Mouse (Mus musculus) heart, adult 8-10 months (tissue): Measurements from ENCODE around the gene Dnm3. TPM values are rescaled to one million over a fixed set of nuclear protein-coding genes. Genes with fewer than 3 reads are reported as not detected.

Experiments used
- DNase-seq: peaks from one replicate; pipeline ENCODE4 v3.0.0; 2022; ENCODE audit warnings: low spot score
- total RNA-seq, 4 experiments: library from RNA; stranded (reverse); gene quantifications; 2 replicates each; pipeline ENCODE4 v1.2.4; 2022

The Dnm3 gene
- total RNA-seq, result 1 to 10 TPM; 2.6 to 4.6 (median 4.1) TPM

DNA sequence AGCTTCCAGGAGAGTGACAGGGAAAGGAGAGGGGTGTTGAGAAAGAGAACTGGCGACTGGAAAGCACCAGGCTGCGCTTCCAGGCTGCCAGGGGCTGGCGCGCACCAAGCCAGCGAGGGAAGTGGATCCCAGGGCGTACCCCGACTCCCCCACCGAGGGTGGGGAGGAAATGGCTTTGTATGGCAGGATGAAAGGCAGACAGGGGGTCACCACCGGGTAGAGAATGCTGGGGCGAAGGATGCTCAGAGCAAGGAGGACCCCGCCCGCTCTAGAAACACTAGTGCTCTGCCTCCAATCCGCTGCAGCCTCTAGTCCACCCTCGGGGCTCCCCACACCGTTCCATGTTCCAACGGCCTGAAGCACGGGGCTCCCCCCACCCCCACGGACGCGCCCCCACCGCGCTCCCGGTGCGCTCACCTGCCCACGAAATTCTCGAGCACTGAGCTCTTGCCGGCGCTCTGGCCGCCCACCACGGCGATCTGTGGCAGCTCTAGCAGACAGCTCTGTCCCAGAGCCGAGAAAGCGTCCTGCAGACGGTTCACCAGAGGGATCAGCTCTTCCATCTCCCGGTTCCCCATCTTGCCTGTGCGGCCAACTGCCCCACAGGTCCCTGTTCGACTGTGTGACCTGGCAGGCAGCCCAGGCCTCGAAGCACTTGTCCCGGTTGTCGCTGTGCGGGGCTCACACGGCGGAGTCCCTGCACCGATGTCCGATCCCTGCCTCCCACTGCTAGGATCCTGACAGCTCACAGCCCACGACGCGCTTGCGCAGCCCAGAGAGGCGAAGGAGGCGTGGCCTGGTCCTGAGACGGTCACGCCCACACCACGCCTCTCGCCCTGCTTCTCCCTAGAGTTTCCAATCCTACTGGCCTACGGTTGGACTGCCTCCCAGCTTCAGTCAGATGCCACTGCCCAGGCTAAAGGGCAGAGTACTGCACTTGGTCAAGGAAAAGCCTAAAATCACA, at the start of gene Dnm3:
Gene Dnm3, minus strand, starts transcription at position 789 of the 964 bp plus-strand sequence.
- DNase-seq, result peak; percentile 87

DNA sequence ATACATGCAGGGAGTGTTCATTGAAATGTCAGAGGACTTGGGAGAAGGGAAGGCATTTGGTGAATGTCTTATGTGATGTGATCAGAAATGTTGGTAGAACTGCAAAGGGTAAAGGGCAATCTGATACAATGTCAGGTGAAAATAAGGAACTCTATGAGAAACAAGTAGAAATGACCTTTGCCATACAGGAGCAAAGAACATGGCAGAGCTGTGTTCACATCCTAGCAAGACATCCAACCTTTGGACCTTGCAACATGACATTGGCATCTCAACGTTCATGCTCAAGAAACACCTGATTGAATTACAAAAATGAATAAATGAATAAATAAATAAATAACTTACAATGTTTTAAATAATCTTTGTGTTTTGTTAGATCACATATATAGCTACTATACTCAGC, 37.3 kb upstream of the Dnm3 start:
- no peak for DNase-seq

DNA sequence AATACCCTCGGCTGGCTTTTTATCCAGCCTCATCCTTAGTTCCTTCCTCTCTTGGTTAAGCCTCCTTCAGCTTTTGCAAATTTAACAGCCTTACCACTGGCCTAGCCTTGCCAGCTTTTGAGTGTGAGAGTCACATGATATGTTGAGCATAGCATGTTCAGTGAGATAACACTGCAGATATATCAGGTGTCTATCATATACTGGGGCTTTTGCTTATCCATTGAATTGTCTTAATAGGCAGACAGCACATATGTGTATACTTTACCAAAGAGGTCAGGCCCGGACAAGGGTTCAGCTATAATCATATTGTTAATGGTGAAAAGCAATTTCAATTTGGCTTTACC, 32.2 kb upstream of the Dnm3 start:
- no peak for DNase-seq

DNA sequence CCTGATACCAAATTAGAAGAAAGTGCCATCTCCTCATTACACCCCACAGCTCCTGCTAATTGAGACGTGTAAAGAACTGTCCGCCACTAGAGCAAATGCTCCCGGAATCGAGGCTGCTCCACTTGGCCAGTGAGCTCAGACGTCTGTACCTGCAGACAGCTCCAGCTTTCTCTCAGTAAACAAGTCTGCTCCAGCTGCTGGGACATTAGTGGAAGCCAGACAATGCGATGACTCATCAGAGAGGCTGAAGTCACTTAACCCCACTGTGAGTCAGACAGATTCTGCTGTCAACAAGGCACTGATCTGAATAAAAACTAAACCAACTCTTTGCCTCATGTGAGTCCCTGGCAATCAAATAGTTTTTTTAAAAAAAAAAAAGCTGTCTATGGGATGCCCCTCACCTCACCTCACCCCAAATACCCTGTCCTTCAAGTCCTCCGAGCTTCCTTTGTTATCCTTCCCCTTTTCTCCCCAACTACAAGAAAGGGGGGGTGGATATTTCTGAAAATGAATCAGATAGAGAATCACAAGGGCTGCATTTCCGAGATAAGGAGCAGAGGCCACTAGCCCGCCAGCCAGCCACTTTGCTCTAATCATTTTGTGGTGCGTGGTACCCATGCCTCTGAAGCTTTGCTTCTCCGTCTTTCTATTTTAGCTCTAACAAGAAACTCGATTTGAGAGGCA, 31.6 kb upstream of the Dnm3 start:
- DNase-seq, result peak; percentile 66

DNA sequence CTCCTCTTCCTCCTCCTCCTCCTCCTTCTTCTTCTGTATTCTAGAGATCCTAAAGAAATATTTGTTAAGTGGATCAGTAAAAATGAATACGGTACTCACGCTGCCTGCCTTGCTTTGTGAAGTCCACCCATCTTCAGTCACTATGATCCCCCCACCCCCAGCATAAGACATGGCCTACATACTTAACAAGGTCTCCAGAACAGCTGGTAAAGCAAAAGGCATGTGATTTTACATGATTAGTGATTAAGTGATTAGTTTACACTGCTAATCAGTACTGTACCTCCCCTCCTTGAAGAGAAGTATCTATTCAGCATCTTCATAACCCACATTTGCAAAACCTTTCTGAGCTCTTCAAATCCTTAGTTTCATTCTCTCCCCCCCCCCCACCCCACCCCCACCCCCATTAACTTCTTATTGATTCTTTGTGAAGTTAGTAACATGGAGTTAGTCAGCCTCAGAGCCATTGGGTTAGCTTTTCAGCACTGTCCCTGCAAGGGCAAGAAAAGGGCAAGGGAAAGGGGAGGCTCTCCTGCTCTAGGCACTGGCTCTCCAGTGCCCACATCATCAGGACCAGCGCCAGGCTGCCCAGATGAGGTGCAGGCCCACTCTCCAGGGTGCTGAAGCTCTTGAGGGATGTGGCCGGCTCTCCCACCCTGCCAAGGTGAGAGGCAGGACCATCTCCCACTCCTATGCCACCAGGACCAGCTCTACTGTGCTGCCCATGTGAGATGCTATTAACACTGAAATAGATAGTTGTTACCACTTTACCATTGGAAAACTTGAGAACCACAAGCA, 30.6 kb upstream of the Dnm3 start:
- DNase-seq, result no peak

DNA sequence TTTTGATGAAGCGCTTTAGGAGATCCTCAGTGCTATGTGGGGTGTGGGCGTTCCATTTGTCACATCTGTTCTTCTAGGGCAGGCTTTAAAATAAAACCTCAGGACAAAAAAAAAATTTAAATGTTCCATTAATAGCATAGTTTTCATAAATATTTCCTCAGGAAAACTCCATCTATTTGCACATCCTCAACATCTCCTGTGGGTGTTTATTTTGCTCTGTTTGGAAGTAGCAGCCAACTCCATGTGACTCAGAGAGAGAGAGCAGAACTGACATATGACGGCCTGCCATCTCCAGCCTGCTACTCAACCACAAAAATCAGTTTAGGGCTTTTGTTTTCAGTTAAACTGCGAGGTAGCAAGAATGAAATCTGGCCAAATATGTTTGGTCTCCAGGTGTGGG, 28.7 kb upstream of the Dnm3 start:
- DNase-seq, result no peak

DNA sequence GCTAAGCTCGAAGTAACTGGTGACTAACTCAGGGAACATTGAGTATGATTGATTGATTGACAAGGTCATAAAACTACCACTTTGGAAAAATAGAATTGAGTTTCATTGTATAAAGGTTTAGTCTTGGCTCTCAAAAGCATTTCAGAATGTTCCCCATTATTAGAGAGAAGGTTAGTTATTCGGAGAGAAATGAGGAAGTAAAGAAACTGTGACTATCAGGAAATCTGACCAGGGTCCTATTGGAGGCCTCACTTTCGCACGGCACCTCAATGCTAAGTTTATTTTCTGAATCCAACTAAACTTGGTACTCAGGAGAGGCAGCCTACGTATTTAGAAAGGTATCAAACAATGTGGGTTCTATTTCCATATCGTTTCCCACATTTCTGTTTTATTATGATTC, 27.8 kb upstream of the Dnm3 start:
- DNase-seq, result no peak

DNA sequence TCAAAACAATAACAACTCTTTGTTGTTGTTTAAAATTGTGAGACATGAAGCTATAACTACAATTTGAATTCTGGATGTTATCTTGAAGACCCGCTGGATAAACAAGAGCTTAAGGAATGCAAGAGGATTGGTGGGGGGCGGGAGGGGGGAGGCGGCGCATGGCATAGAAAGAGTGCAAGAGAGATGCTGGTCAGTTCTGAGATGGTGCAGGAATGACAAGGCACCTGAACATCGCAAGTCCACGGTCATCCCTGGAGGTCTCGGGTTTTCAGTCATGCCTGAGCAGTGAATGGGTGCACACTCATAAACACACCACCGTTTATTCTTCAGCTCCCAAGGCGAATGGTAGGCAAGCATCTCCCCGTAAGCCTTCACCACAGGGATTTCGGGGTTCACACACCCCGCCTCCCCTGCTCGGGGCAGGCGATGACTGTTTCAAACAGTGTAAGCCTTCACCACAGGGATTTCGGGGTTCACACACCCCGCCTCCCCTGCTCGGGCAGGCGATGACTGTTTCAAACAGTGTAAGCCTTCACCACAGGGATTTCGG, 1.2 kb downstream of the Dnm3 start:
- no peak for DNase-seq

DNA sequence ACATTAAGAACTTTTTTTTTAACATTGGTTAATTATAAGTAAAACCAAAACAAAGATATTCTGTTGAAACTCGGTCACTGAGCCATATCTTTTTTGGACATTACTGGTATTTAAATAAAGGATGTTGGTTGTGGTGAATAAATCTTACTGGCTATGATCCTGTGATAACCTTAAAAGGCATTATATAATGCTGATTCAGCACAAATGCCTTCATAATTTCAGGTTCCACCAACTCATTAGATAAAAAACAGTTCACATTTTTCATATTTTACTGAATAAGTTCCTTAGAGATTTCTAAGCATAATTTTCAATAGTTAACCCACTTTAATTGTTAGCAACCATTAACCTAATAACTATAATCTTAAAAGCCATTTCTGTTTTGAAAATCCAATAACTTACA, 4.9 kb downstream of the Dnm3 start:
- no peak for DNase-seq

DNA sequence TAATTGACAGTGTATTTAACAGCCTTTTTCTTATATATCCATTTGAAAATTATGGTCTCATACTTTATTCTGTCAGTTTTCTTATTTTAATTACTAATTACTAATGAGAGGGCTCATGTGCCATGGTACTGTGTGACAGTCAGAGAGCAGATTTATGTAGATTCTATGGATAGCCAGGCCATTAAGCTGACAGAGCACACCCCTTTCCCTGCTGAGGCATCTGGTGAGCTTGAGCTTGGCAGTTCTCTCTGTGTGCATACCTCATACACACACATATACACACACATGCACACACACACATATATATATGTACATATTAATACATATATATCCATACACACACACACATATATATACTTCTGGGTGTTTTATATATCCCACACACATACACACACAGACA, 6.7 kb downstream of the Dnm3 start:
- DNase-seq, result no peak

DNA sequence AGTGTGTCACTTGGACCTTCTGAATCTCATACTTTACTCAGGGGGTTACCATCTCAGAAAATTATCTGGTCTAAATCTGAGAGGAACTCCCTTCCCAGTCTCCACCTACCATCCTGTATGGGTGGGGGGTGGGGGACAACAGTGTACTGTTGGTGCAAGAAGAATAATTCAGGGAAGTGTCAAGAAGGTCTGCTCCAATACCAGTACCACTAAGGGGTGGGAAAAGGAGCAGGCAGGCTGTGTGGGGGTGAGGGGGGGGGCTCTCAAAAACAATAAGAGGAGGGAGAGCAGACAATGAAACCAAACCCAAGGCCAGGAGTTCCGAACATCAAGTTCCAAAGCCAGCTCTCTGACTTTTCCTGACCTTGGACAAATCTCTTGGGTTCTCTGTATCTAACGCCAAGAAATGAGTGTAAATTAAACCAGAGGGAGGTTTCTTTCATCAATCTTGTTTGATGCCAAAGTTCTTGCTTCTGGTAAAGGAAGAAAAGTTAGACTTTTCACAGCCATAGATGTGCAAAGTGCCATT, 8.0 kb downstream of the Dnm3 start:
- peak; percentile 28 for DNase-seq

DNA sequence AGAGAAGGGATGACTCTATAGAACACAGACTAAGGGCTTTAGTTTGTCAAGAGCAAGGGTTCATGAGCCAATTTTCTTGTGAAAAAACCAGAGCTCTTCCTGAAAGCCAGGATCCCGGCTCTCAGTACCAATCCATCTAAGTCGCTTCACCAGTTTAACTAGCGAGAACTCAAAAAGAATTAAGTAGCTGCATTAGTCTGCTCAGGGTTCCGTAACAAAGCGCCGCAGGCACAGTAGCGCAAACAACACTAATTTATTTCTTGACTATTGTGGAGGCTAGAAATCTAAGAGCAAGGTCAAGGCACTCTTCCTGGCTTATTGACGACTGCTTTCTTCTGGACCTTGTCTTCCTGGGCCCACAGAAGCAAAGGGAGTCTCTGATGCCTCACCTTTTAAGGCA, 14.2 kb downstream of the Dnm3 start:
- no peak for DNase-seq

DNA sequence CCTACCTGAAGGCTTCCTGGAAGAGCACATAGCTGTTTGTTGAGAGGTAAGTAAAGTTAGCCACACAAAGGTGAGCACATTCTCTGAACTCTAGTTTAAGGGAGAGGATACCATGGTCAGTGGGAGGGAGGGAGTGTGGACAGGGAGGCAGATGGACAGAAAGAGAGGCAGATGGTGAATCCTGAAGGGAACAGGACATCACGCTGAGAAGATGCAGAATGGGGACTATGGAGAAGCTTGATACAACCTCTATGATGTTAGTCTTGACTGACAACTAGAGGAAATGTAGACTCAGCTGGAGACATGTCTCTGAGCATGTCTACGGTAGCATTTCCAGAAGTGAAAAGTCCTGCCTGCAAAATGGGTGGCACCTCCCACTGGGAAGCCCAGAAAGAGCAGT, 19.1 kb downstream of the Dnm3 start:
- no peak for DNase-seq

DNA sequence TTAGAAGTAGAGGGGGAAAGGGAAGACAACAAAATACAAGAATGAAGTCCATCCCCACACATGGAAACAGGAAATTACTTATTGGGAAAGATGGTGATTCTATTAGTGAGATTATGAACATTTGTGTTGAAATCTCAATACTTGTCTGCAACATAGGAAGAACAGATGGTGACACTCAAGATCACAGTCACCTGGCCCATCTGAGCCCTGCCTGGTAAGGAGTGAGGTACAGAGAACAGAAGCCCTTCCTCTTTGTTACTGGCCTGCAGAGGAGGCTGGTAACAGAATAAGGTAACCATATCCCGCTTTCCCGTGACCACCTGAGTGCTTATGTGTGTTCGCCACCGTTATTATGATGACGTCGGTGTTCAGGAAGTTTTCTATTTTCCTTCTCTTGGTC, 21.0 kb downstream of the Dnm3 start:
- no peak for DNase-seq

DNA sequence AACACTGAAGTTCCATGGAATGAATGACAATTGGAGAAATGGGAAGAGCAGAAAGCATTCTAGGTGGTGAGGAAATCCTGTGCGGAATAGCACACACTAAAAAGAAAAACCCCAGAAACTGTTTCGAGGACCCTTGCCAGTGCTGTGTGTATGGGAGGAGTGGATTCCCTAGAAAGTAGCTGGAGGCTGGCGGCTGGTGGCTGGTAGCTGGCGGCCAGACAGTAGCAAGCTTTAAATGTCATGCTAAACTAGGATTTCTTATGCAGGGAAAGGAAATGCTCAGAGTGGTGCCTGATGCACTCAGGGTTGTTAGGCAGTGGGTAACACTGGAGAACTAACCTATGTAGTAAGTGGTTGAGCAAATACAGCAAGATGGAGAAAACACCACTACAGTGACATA, 21.4 kb downstream of the Dnm3 start:
- no peak for DNase-seq

DNA sequence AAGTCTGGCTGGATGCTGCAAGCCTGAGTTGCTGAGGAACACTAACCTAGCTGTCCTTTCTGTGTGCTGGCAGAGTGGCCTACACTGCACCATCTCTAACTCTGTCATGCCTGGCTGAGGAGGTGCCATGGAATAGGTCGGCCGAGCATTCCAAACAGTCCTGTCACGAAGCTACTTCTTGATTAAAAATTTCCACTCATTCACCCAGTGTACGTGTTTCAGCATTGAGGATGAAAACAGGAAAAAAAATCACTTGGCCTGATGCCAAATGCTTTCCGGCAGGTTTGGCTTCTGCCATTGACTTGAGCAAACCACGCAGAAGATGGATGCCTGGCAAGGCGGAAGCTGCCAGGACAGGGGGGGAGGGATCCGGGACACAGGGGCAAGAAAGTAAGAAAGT, 24.3 kb downstream of the Dnm3 start:
- peak; percentile 26 for DNase-seq

DNA sequence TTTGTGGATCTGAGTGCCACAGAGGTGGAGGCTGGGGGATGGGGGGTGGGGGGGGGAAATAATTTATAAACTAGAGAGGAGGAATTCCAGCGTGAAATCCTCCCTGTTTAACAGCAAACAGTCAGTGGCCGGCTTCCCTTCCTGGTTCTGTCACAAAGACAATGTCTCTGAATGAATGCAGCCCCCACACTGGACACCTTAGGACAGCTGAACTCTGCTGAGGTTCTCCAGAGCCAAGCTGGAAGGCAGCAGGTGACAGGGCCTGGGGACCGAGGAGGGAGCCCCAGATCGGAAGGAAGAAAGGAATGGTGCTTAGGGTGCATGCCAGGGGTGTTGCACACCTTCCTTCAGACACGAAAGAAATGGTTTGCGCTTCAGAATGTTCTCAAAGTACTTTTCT, 24.8 kb downstream of the Dnm3 start:
- no peak for DNase-seq

DNA sequence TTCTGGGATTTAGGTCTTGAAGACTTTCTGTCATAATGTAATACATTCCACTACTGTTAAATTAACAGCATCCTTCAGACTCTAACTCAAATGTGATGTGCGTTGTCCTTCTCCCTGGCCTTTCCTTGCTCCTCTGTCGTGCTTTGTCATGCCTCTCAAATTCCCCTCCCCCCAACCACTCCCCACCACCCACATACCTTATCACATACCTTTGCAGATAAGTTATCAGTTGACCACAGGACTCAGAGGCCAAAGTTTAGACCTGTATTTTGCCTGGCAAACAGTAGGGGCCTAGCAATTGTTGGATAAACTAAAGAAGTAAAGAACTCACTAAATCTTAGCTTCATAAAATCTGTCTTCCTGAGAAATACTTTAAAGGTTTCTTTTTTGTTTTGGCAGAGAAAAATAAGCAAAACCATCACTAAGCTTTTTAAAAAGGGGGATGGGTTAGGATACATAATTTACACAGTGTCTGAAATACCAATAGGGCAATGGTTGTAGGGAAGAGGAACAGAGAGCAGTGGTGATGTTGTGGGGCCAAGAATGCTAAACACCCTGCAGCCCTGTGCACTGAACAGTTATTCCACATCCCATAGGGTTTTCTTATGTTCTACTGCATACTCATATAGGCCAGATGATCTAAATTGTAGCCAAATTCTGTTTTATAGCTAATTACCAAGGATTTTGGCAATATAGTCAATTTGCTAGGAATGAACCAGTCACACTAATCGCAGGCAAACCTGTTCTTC, 28.5 kb downstream of the Dnm3 start:
- no peak for DNase-seq

DNA sequence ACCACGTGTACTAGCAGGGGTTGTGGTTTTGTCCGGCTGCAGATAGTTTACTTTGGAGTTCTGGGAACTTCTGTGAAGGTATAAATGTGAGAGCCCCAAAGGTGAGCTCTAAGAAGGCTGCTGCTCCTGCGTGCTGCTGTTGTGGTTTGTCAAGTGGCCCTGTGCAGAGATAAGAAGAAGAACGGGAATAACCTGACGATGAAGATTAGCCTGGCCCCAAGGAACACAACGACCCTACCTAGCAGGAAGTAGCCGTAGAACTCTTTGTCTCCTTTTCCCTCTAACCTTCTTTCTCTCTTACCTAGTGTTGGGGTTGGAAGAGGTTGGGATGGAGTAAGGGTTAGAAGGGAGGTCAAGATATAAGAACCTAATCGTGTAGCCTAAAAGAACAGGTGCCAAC, 33.0 kb downstream of the Dnm3 start:
- DNase-seq, result no peak

DNA sequence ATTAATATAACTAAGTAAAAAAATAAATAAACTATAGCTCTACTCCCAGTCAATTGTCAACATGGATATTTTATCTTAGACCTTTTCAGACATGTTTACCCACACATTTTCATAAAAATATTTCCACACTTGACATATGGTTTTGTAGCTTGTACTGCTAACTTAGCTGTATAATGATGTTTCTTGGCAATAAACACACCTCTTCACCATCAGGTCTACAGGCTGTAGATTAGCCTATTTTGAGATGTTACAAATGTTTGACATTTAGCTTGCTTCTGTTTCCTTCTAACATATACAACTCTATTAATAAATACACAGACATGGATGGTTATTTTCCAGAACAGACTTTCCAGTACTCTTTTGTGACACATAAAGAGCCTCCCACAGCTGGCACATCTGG, 38.3 kb downstream of the Dnm3 start:
- DNase-seq, result no peak

DNA sequence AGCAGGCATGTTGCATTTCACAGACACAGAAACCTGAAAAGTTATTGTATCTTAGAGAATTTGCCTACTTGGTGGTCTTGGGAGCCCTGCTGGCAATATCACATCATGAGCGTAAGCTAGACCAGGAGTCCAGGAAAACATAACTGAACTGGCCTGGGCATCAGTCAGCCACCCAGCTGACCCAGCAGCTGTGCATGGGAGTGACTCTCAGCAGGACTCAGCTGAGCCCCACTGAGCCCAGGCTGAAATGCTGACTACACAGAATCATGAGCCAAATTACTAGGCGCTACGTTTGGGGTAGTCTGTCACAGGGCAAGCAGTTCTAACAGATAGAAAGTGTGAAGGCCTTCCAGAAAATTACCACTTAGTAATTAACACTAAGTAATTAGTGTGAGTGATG, 41.2 kb downstream of the Dnm3 start:
- DNase-seq, result no peak
